In the genomic region with DNA sequence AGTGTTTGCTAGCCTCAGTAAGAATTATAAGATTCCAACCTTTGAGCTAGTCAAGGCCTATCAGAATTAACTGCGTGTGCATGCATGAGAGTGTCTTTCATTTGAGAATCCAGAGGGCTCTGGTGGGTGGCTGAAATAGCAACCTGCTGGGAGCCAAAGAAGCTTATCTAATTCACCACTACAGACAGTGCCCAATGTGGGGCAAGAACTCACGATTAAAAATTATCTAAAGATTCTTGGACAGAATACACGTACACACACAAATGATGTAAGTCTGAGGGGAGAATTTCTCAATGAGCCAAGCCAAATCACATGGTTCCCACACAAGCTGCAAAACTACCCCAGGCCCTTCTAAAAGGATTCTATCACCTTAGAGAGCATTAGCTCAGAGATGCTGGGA, we compare ENCODE assay signal across 14 mouse cellular contexts. TPM values are rescaled to one million over a fixed set of nuclear protein-coding genes. Genes with fewer than 3 reads are reported as not detected.
"Had no signal": no experiment of that assay in that cellular context is flagged by ENCODE, and none has a peak within 500 bp of the region (broad histone marks: within the 10 kb centered on the region; RNA-seq: fewer than 3 reads in every experiment).

No protein-coding gene starts in this region.

- H3K4me1 ChIP-seq: limb, embryonic 12.5 days; midbrain, embryonic 10.5 days; neural tube, embryonic 12.5 days had no signal

- H3K27ac ChIP-seq: intestine, embryonic 15.5 days; limb, embryonic 12.5 days; liver, embryonic 15.5 days; midbrain, embryonic 10.5 days; neural tube, embryonic 12.5 days had no signal

- H3K9ac ChIP-seq: intestine, embryonic 15.5 days; limb, embryonic 12.5 days; liver, embryonic 15.5 days; neural tube, embryonic 12.5 days had no signal

- H3K9me3 ChIP-seq: intestine, embryonic 15.5 days; limb, embryonic 12.5 days; liver, embryonic 15.5 days; midbrain, embryonic 10.5 days; neural tube, embryonic 12.5 days had no signal

- ATAC-seq: intestine, embryonic 15.5 days had no signal

- DNase-seq: kidney, adult 18-20 months; kidney, postnatal 14 days; layer of hippocampus, postnatal 36 days; midbrain, embryonic 14.5 days; thymus, adult 2 months; thymus, postnatal 25 days had no signal

- H3K4me2 ChIP-seq: intestine, embryonic 15.5 days; limb, embryonic 12.5 days; liver, embryonic 15.5 days; neural tube, embryonic 12.5 days had no signal

- H3K4me3 ChIP-seq: intestine, embryonic 15.5 days; limb, embryonic 12.5 days; liver, embryonic 15.5 days; midbrain, embryonic 10.5 days; neural tube, embryonic 12.5 days had no signal

- H3K27me3 ChIP-seq: intestine, embryonic 15.5 days; limb, embryonic 12.5 days; liver, embryonic 15.5 days; neural tube, embryonic 12.5 days had no signal

RNA-seq across cellular contexts. Expression of gene Gm49373, which starts 10.4 kb away (rescaled TPM):
- total RNA-seq: monocyte, adult 5-6 weeks had no signal

RNA-seq across cellular contexts. Expression of gene Zglp1, which starts 16.4 kb away (rescaled TPM):
- total RNA-seq: layer of hippocampus, postnatal 36 days; monocyte, adult 5-6 weeks; neutrophil, adult 5-6 weeks had no signal
- polyA plus RNA-seq: kidney, embryonic 14.5 days had no signal
